Mouse (Mus musculus) neural tube, embryonic 13.5 days (tissue): ENCODE results near the gene Dnajc4. TPM values are rescaled to one million over a fixed set of nuclear protein-coding genes. Genes with fewer than 3 reads are reported as not detected.

Source experiments
- ATAC-seq: fragments of 200-750 bp; cut with Nextera tagmentation; 2 replicates; pipeline ENCODE4 v1.8.0; 2017; ENCODE audit warnings: low read depth, mild to moderate bottlenecking, moderate TSS enrichment, moderate library complexity
- H3K27ac ChIP-seq: fragments of 300-500 bp; sonication (generic); replicated peaks from 2 replicates; pipeline ENCODE4 v1.5.1; 2015; ENCODE audit warnings: moderate library complexity, mild to moderate bottlenecking, inconsistent platforms
- H3K27me3 ChIP-seq: fragments of 300-500 bp; sonication (generic); 2 replicates; pipeline ENCODE4 v1.6.1; 2015; ENCODE audit warnings: mild to moderate bottlenecking, inconsistent platforms
- H3K36me3 ChIP-seq: fragments of 300-500 bp; sonication (generic); 2 replicates; pipeline ENCODE4 v1.6.1; 2015; ENCODE audit warnings: mild to moderate bottlenecking, inconsistent platforms
- H3K4me1 ChIP-seq: fragments of 300-500 bp; sonication (generic); replicated peaks from 2 replicates; pipeline ENCODE4 v1.6.1; 2015; ENCODE audit warnings: inconsistent platforms
- H3K4me2 ChIP-seq: fragments of 300-500 bp; sonication (generic); 2 replicates; pipeline ENCODE4 v1.6.1; 2015; ENCODE audit warnings: inconsistent platforms, mild to moderate bottlenecking, moderate library complexity
- H3K4me3 ChIP-seq: fragments of 300-500 bp; sonication (generic); 2 replicates; pipeline ENCODE4 v1.5.1; 2015; ENCODE audit warnings: mild to moderate bottlenecking, inconsistent platforms
- H3K9ac ChIP-seq: fragments of 300-500 bp; sonication (generic); 2 replicates; pipeline ENCODE4 v1.6.1; 2015; ENCODE audit warnings: moderate library complexity, mild to moderate bottlenecking, inconsistent platforms
- H3K9me3 ChIP-seq: fragments of 300-500 bp; sonication (generic); 2 replicates; pipeline ENCODE4 v1.6.1; 2016; ENCODE audit warnings: inconsistent platforms
- WGBS: fragments of 180-500 bp; shearing (Covaris S2); methylation state at CpG from one replicate; pipeline ENCODE4 v1.1.7; 2015; 5-methylcytosine and 5-hydroxymethylcytosine counted together
- polyA plus RNA-seq: library from polyadenylated mRNA; unstranded; fragments of >200 nt; fragmentation: Nextera tagmentation; extraction: Ambion mirVana; gene quantifications from 2 replicates; pipeline ENCODE4 v1.2.1, GENCODE M21; 2015

Dnajc4 gene
- polyA plus RNA-seq, 1 experiment from 2014 or later: 23.0 TPM

GRCm38 (mm10) chr19:7014481-7015135 lies 22.2 kb upstream of the Dnajc4 start:
- no peak for ATAC-seq
- Histone ChIP-seq H3K27me3 (no peaks in the 10 kb centered on the region), H3K36me3 (peaks cover 37% of the 10 kb centered on the region), H3K27ac (no peak overlapping the region), H3K9me3 (no peaks in the 10 kb centered on the region), H3K9ac (no peak overlapping the region), H3K4me2 (no peak overlapping the region), H3K4me1 (no peaks in the 10 kb centered on the region), H3K4me3 (no peak overlapping the region)
- WGBS: 92% methylated on average over 20 of the region's 20 CpGs

- no peak overlapping the region for H3K4me2 ChIP-seq
- H3K4me3 ChIP-seq: no peak overlapping the region
- no peaks in the 10 kb centered on the region for H3K4me1 ChIP-seq
- 93% methylated on average over 9 of the region's 9 CpGs for WGBS
- no peaks in the 10 kb centered on the region for H3K9me3 ChIP-seq
- H3K27me3 ChIP-seq: no peaks in the 10 kb centered on the region
- no peak for ATAC-seq
- H3K36me3 ChIP-seq: peaks cover 31% of the 10 kb centered on the region
- H3K27ac ChIP-seq: no peak overlapping the region
- H3K9ac ChIP-seq: no peak overlapping the region
These were observed 21.6 kb upstream of the Dnajc4 start for GRCm38 (mm10) chr19:7013984-7014383.

GRCm38 (mm10) chr19:7012426-7012825 lies 20.1 kb upstream of the Dnajc4 start:
- Histone ChIP-seq H3K27ac (no peak overlapping the region), H3K27me3 (no peaks in the 10 kb centered on the region), H3K9ac (no peak overlapping the region), H3K36me3 (peaks cover 17% of the 10 kb centered on the region), H3K9me3 (no peaks in the 10 kb centered on the region), H3K4me2 (no peak overlapping the region), H3K4me1 (no peaks in the 10 kb centered on the region), H3K4me3 (no peak overlapping the region)
- ATAC-seq: no peak
- WGBS: 77% methylated on average over 4 of the region's 4 CpGs

- Histone ChIP-seq H3K27me3 (no peaks in the 10 kb centered on the region), H3K9me3 (no peaks in the 10 kb centered on the region)
- WGBS: 82% methylated on average over 9 of the region's 9 CpGs
These were observed 14.7 kb upstream of the Dnajc4 start for GRCm38 (mm10) chr19:7006892-7007593.

GRCm38 (mm10) chr19:6999360-7000063 lies 7.1 kb upstream of the Dnajc4 start:
- no peak for ATAC-seq
- Histone ChIP-seq H3K4me3 (no peak overlapping the region), H3K36me3 (peaks cover 25% of the 10 kb centered on the region), H3K4me2 (no peak overlapping the region), H3K9ac (no peak overlapping the region), H3K9me3 (no peaks in the 10 kb centered on the region), H3K27me3 (no peaks in the 10 kb centered on the region), H3K4me1 (peaks cover 28% of the 10 kb centered on the region), H3K27ac (no peak overlapping the region)
- WGBS: 92% methylated on average over 19 of the region's 19 CpGs

More at GRCm38 (mm10) chr19:7006892-7007593, 14.7 kb upstream of the Dnajc4 start:
- no peak overlapping the region for H3K4me2 ChIP-seq
- ATAC-seq: no peak
- no peak overlapping the region for H3K9ac ChIP-seq
- H3K27ac ChIP-seq: no peak overlapping the region
- no peaks in the 10 kb centered on the region for H3K36me3 ChIP-seq
- no peaks in the 10 kb centered on the region for H3K4me1 ChIP-seq
- no peak overlapping the region for H3K4me3 ChIP-seq

- peaks cover 25% of the 10 kb centered on the region for H3K36me3 ChIP-seq
- no peak overlapping the region for H3K27ac ChIP-seq
- H3K4me2 ChIP-seq: no peak overlapping the region
- ATAC-seq: no peak
- H3K9ac ChIP-seq: no peak overlapping the region
- peaks cover 43% of the 10 kb centered on the region for H3K4me1 ChIP-seq
- no peaks in the 10 kb centered on the region for H3K9me3 ChIP-seq
- 84% methylated on average over 9 of the region's 9 CpGs for WGBS
- no peak overlapping the region for H3K4me3 ChIP-seq
- H3K27me3 ChIP-seq: no peaks in the 10 kb centered on the region
These were observed 5.4 kb upstream of the Dnajc4 start for GRCm38 (mm10) chr19:6997721-6998290.

GRCm38 (mm10) chr19:6996006-6996405 lies 3.6 kb upstream of the Dnajc4 start, which contains the start of the genes Nudt22 and Trpt1:
Gene Nudt22, minus strand, starts transcription at chr19:6996117.
Gene Trpt1, plus strand, starts transcription at chr19:6996131.
- Histone ChIP-seq H3K27ac (peak within 1 kb of the TSS; percentile 76), H3K4me3 (peak within 1 kb of the TSS; percentile 69), H3K4me2 (peak within 1 kb of the TSS; percentile 79), H3K4me1 (peaks cover 52% of the 10 kb centered on the region), H3K9ac (peak within 1 kb of the TSS; percentile 82), H3K36me3 (peaks cover 25% of the 10 kb centered on the region), H3K27me3 (no peaks in the 10 kb centered on the region), H3K9me3 (no peaks in the 10 kb centered on the region)
- peak; percentile 72 for ATAC-seq
- WGBS: under 1% methylated on average over 24 of the region's 24 CpGs

GRCm38 (mm10) chr19:6995255-6995991 lies 3.1 kb upstream of the Dnajc4 start:
- no peaks in the 10 kb centered on the region for H3K27me3 ChIP-seq
- no peaks in the 10 kb centered on the region for H3K9me3 ChIP-seq
- 52% methylated on average over 21 of the region's 21 CpGs for WGBS
- no peak for ATAC-seq
- H3K4me3 ChIP-seq: peak overlapping the region; percentile 69
- H3K9ac ChIP-seq: peak overlapping the region; percentile 82
- H3K4me1 ChIP-seq: peaks cover 52% of the 10 kb centered on the region
- peak overlapping the region; percentile 76; the same call in 1 of the 2 replicates for H3K27ac ChIP-seq
- H3K4me2 ChIP-seq: peak overlapping the region; percentile 79
- peaks cover 24% of the 10 kb centered on the region for H3K36me3 ChIP-seq

- Histone ChIP-seq H3K27me3 (no peaks in the 10 kb centered on the region), H3K4me1 (peaks cover 52% of the 10 kb centered on the region), H3K9me3 (no peaks in the 10 kb centered on the region), H3K36me3 (peaks cover 15% of the 10 kb centered on the region), H3K4me3 (no peak overlapping the region), H3K4me2 (peak overlapping the region; percentile 79; the same call in 1 of the 2 replicates), H3K9ac (peak overlapping the region; percentile 82), H3K27ac (no peak overlapping the region)
- 89% methylated on average over 8 of the region's 8 CpGs for WGBS
- no peak for ATAC-seq
These were observed 2.1 kb upstream of the Dnajc4 start for GRCm38 (mm10) chr19:6994489-6994888.

GRCm38 (mm10) chr19:6994002-6994401 lies 1.6 kb upstream of the Dnajc4 start:
- no peak for ATAC-seq
- Histone ChIP-seq H3K9me3 (no peaks in the 10 kb centered on the region), H3K9ac (no peak overlapping the region), H3K27ac (no peak overlapping the region), H3K4me1 (peaks cover 52% of the 10 kb centered on the region), H3K4me2 (no peak overlapping the region), H3K4me3 (no peak overlapping the region), H3K27me3 (no peaks in the 10 kb centered on the region), H3K36me3 (peaks cover 10% of the 10 kb centered on the region)
- 87% methylated on average over 8 of the region's 8 CpGs for WGBS

GRCm38 (mm10) chr19:6993011-6993770 lies 819 bp upstream of the Dnajc4 start:
- Histone ChIP-seq H3K4me1 (peaks cover 54% of the 10 kb centered on the region), H3K9ac (peak overlapping the region; percentile 67), H3K27ac (peak overlapping the region; percentile 20), H3K9me3 (no peaks in the 10 kb centered on the region), H3K36me3 (peaks cover 2% of the 10 kb centered on the region), H3K27me3 (no peaks in the 10 kb centered on the region), H3K4me3 (peak overlapping the region; percentile 56), H3K4me2 (peak overlapping the region; percentile 95)
- ATAC-seq: no peak
- WGBS: 57% methylated on average over 14 of the region's 14 CpGs
